Mouse (Mus musculus): Measurements from ENCODE around the gene Nkx1-2. TPM values are rescaled to one million over a fixed set of nuclear protein-coding genes. Genes with fewer than 3 reads are reported as not detected.
A peak's percentile ranks its signal among the peaks of the same experiment; 100 is the strongest.

Gene Nkx1-2
- polyA plus RNA-seq, 1 experiment from 2014 or later = 0.62 TPM

DNA sequence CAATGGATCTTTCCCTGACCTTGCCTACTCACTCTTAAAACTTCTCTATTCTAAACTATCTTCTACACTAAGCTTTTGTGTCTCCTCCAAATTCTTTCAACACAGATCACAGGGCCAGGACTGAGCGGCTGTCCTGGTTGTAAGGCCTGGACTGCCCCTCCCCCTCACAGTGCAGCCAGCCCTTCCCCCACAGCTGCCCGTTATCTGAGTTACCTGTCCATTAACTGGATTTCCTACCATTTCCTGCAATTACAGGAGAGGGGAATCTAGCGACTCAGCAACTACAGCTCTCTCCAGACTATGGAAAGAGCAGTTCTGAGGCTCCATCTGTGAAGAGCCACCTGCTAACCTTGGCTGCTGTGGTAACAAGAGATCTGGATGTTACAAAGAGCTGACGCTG, 43.5 kb downstream of the Nkx1-2 start:
- Histone ChIP-seq H3K4me1 (replicated peaks) (peaks cover 10% of the 10 kb centered on the region), H3K4me3 (no peak overlapping the region), H3K36me3 (peaks cover 34% of the 10 kb centered on the region), H3K27me3 (no peaks in the 10 kb centered on the region), H3K27ac (no peak overlapping the region), H3K4me2 (no peak overlapping the region), H3K9me3 (no peaks in the 10 kb centered on the region), H3K9ac (no peak overlapping the region)
- no peak for ATAC-seq (ENCODE audit: low FRiP score)
- 42% methylated on average over 4 of the region's 4 CpGs for WGBS

DNA sequence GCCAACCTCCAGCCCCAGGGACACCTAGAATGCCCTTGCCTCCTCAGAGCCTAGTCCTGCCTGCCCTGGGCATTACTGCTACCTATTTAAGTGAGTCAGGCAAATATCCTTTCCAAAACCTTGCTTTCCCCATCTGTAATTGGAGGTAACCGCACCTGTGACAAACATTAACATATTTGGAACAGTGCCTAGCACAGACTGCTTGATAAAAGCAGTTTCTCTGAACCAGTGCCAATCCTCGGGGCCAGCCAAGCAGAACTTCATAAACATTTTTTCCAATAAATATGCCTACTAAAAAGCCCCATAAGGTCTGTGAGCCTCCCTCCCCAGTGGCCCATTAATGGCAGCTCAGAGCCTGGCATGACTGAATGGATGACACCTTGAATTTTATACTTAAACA, 45.3 kb downstream of the Nkx1-2 start:
- Histone ChIP-seq H3K4me1 (replicated peaks) (peaks cover 10% of the 10 kb centered on the region), H3K9ac (no peak overlapping the region), H3K36me3 (peaks cover 17% of the 10 kb centered on the region), H3K27me3 (no peaks in the 10 kb centered on the region), H3K27ac (no peak overlapping the region), H3K9me3 (no peaks in the 10 kb centered on the region), H3K4me3 (no peak overlapping the region), H3K4me2 (no peak overlapping the region)
- no peak for ATAC-seq (ENCODE audit: low FRiP score)
- WGBS = 70% methylated on average over 2 of the region's 2 CpGs

DNA sequence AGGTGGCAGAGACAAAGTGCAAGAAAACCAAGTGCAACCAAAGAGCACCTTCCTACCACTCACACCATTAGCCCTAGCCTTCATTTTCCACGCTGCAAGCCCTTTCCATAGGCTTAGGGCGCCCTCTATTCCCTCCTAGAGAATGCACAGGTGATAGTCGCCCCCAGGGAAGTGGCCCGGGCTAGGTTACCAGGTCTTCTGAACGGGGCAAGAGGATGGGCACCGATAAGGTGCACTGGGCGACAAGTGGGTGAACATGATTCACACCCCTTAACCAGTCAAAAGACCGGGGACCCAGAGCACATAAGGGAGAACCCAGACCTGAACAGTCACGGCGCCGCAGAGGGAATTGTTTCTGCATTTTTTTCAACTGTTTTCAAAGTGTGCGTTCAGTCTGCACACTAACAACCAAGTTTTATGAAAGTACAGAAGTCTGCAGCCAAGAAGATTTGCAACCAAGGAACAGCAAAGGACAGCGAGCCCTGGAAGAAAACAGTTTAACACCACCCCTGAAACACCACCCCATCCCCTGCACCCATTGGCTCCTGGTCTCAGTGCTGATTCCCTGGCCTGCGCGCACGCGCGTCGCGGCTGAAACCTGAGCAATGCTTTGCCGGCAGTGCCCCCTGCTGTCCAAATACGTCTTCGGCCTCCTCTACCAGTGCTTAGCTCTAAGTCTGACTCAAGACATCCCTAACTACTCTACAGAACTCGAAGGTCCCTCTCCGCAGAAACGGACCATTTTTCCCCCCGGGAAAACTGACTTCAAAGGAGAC, 47.9 kb downstream of the Nkx1-2 start:
- H3K4me1 ChIP-seq (replicated peaks) = peaks cover 10% of the 10 kb centered on the region
- peak; percentile 96 for ATAC-seq (ENCODE audit: low FRiP score)
- peak overlapping the region; percentile 46 for H3K4me3 ChIP-seq

DNA sequence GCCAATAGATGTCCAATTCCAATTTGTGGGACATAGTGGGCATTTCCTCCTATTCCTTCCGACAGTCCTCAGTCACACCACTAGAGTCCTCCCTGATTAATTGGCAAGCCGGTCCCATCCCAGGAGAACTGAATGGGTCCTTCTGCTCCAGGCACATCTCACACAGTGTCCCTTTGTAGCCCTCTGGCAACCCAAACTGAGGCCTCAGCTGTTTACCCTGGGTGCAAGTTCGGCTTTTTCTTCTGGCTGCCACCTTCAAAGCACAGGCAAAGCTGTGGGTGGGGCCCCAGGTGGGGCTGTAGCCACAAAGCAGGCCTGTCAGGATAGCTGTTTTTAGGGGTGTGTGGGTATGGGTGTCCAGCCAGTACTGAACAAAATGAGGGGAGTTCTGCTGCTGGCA, 52.3 kb downstream of the Nkx1-2 start:
- Histone ChIP-seq H3K27me3 (no peaks in the 10 kb centered on the region), H3K36me3 (no peaks in the 10 kb centered on the region), H3K9me3 (no peaks in the 10 kb centered on the region), H3K4me3 (no peak overlapping the region), H3K4me2 (no peak overlapping the region), H3K27ac (no peak overlapping the region), H3K4me1 (replicated peaks) (peaks cover 14% of the 10 kb centered on the region), H3K9ac (no peak overlapping the region)
- 61% methylated on average over 3 of the region's 3 CpGs for WGBS
- ATAC-seq (ENCODE audit: low FRiP score) = no peak

More for the DNA sequence above, 47.9 kb downstream of the Nkx1-2 start:
- Histone ChIP-seq H3K27ac (no peak overlapping the region), H3K27me3 (no peaks in the 10 kb centered on the region), H3K4me2 (peak overlapping the region; percentile 72), H3K9ac (peak overlapping the region; percentile 65), H3K9me3 (no peaks in the 10 kb centered on the region), H3K36me3 (no peaks in the 10 kb centered on the region)
- 1% methylated on average over 27 of the region's 27 CpGs for WGBS

Other genes starting within 250 kb of the Nkx1-2 start
- gene Oat, start 23.2 kb downstream of the Nkx1-2 start, polyA plus RNA-seq (2015; fragmentation: Nextera tagmentation; extraction: Ambion mirVana) = 87.2 and 90.0 TPM in 2 replicates
- gene Lhpp, start 11.0 kb upstream of the Nkx1-2 start, polyA plus RNA-seq (2015; fragmentation: Nextera tagmentation; extraction: Ambion mirVana) = 30.7 and 30.9 TPM in 2 replicates
- 16.9 and 19.3 TPM in 2 replicates for gene Fam53b, start 214.2 kb upstream of the Nkx1-2 start, polyA plus RNA-seq (2015; fragmentation: Nextera tagmentation; extraction: Ambion mirVana)

Data from hindbrain, embryonic 13.5 days (tissue).